Mouse (Mus musculus) heart, embryonic 15.5 days (tissue): ENCODE data around the gene Klf13. TPM values are rescaled to one million over a fixed set of nuclear protein-coding genes. Genes with fewer than 3 reads are reported as not detected.

Source experiments
- ATAC-seq: fragments of 200-750 bp; cut with Nextera tagmentation; replicated peaks from 2 replicates; pipeline ENCODE4 v1.8.0; 2017; ENCODE audit warnings: low read depth, moderate TSS enrichment; ENCODE audit not compliant: insufficient number of reproducible peaks, insufficient read depth, low FRiP score
- H3K27ac ChIP-seq: fragments of 300-500 bp; sonication (generic); 2 replicates; pipeline ENCODE4 v1.5.1; 2015; ENCODE audit warnings: mild to moderate bottlenecking, inconsistent platforms
- H3K27me3 ChIP-seq: fragments of 300-500 bp; sonication (generic); 2 replicates; pipeline ENCODE4 v1.6.1; 2015; ENCODE audit warnings: inconsistent platforms
- H3K36me3 ChIP-seq: fragments of 300-500 bp; sonication (generic); 2 replicates; pipeline ENCODE4 v1.6.1; 2015; ENCODE audit warnings: mild to moderate bottlenecking, inconsistent platforms
- H3K4me1 ChIP-seq: fragments of 300-500 bp; sonication (generic); replicated peaks from 2 replicates; pipeline ENCODE4 v1.6.1; 2015; ENCODE audit warnings: inconsistent platforms
- H3K4me2 ChIP-seq: fragments of 300-500 bp; sonication (generic); 2 replicates; pipeline ENCODE4 v1.6.1; 2015; ENCODE audit warnings: inconsistent platforms, mild to moderate bottlenecking, moderate library complexity
- H3K4me3 ChIP-seq: fragments of 300-500 bp; sonication (generic); 2 replicates; pipeline ENCODE4 v1.5.1; 2015; ENCODE audit warnings: mild to moderate bottlenecking, inconsistent platforms
- H3K9ac ChIP-seq: fragments of 300-500 bp; sonication (generic); 2 replicates; pipeline ENCODE4 v1.6.1; 2015; ENCODE audit warnings: mild to moderate bottlenecking, inconsistent platforms
- H3K9me3 ChIP-seq: fragments of 300-500 bp; sonication (generic); replicated peaks from 2 replicates; pipeline ENCODE4 v1.6.1; 2016; ENCODE audit warnings: inconsistent platforms
- WGBS: fragments of 180-500 bp; shearing (Covaris S2); methylation state at CpG from one replicate; pipeline ENCODE4 v1.1.7; 2015; ENCODE audit warnings: mixed read lengths; 5-methylcytosine and 5-hydroxymethylcytosine counted together
- polyA plus RNA-seq: library from polyadenylated mRNA; unstranded; fragments of >200 nt; fragmentation: Nextera tagmentation; extraction: Ambion mirVana; gene quantifications from 2 replicates; pipeline ENCODE4 v1.2.1, GENCODE M21; 2015

The Klf13 gene
- polyA plus RNA-seq, 1 experiment from 2014 or later = 23.4 TPM

- Histone ChIP-seq H3K27me3 (no peaks in the 10 kb centered on the region), H3K4me2 (no peak overlapping the region), H3K4me3 (no peak overlapping the region), H3K4me1 (peaks cover 47% of the 10 kb centered on the region), H3K9ac (no peak overlapping the region), H3K9me3 (no peaks in the 10 kb centered on the region), H3K27ac (no peak overlapping the region), H3K36me3 (no peaks in the 10 kb centered on the region)
- 70% methylated on average over 3 of the region's 3 CpGs for WGBS
- ATAC-seq = no peak
Measured at GRCm38 (mm10) chr7:63901942-63902341, 36.8 kb downstream of the Klf13 start.

GRCm38 (mm10) chr7:63901346-63901745 lies 37.4 kb downstream of the Klf13 start:
- no peak overlapping the region for H3K9ac ChIP-seq
- H3K27me3 ChIP-seq = no peaks in the 10 kb centered on the region
- H3K9me3 ChIP-seq = no peaks in the 10 kb centered on the region
- no peak overlapping the region for H3K4me2 ChIP-seq
- H3K4me3 ChIP-seq = no peak overlapping the region
- no peak overlapping the region for H3K27ac ChIP-seq
- H3K4me1 ChIP-seq = peaks cover 52% of the 10 kb centered on the region
- WGBS = 82% methylated on average over 11 of the region's 11 CpGs
- no peak for ATAC-seq
- no peaks in the 10 kb centered on the region for H3K36me3 ChIP-seq

- WGBS = 94% methylated on average over 2 of the region's 2 CpGs
- H3K4me2 ChIP-seq = no peak overlapping the region
- H3K4me1 ChIP-seq = peaks cover 56% of the 10 kb centered on the region
Measured at GRCm38 (mm10) chr7:63900411-63900810, 38.3 kb downstream of the Klf13 start.

GRCm38 (mm10) chr7:63899925-63900324 lies 38.8 kb downstream of the Klf13 start:
- no peaks in the 10 kb centered on the region for H3K27me3 ChIP-seq
- H3K4me1 ChIP-seq = peaks cover 56% of the 10 kb centered on the region
- no peak overlapping the region for H3K4me3 ChIP-seq
- WGBS = 89% methylated on average over 8 of the region's 8 CpGs
- no peaks in the 10 kb centered on the region for H3K36me3 ChIP-seq
- no peak for ATAC-seq
- H3K9me3 ChIP-seq = no peaks in the 10 kb centered on the region
- H3K4me2 ChIP-seq = no peak overlapping the region
- no peak overlapping the region for H3K9ac ChIP-seq
- H3K27ac ChIP-seq = no peak overlapping the region

More at GRCm38 (mm10) chr7:63900411-63900810, 38.3 kb downstream of the Klf13 start:
- no peaks in the 10 kb centered on the region for H3K36me3 ChIP-seq
- H3K4me3 ChIP-seq = no peak overlapping the region
- H3K27ac ChIP-seq = no peak overlapping the region
- ATAC-seq = no peak
- H3K9ac ChIP-seq = no peak overlapping the region
- no peaks in the 10 kb centered on the region for H3K27me3 ChIP-seq
- no peaks in the 10 kb centered on the region for H3K9me3 ChIP-seq

GRCm38 (mm10) chr7:63898201-63898600 lies 40.5 kb downstream of the Klf13 start:
- Histone ChIP-seq H3K9ac (no peak overlapping the region), H3K4me1 (peaks cover 52% of the 10 kb centered on the region), H3K4me3 (no peak overlapping the region), H3K9me3 (no peaks in the 10 kb centered on the region), H3K4me2 (no peak overlapping the region), H3K27me3 (no peaks in the 10 kb centered on the region), H3K36me3 (no peaks in the 10 kb centered on the region), H3K27ac (peak overlapping the region; percentile 96; the same call in 1 of the 2 replicates)
- WGBS = 91% methylated on average over 6 of the region's 6 CpGs
- ATAC-seq = no peak

- H3K9me3 ChIP-seq = no peaks in the 10 kb centered on the region
- 40% methylated on average over 3 of the region's 3 CpGs for WGBS
- H3K4me1 ChIP-seq = peaks cover 48% of the 10 kb centered on the region
- H3K36me3 ChIP-seq = no peaks in the 10 kb centered on the region
- peak overlapping the region; percentile 43; the same call in 1 of the 2 replicates for H3K4me3 ChIP-seq
- peak overlapping the region; percentile 77 for H3K4me2 ChIP-seq
- peak overlapping the region; percentile 49 for H3K9ac ChIP-seq
- H3K27ac ChIP-seq = peak overlapping the region; percentile 96
- H3K27me3 ChIP-seq = no peaks in the 10 kb centered on the region
- ATAC-seq = no peak
Measured at GRCm38 (mm10) chr7:63897655-63898054, 41.1 kb downstream of the Klf13 start.

- ATAC-seq = peak; percentile 93
- peak overlapping the region; percentile 96 for H3K27ac ChIP-seq
- H3K9me3 ChIP-seq = no peaks in the 10 kb centered on the region
- no peaks in the 10 kb centered on the region for H3K27me3 ChIP-seq
- peak overlapping the region; percentile 49 for H3K9ac ChIP-seq
- H3K4me3 ChIP-seq = peak overlapping the region; percentile 43
- WGBS = 2% methylated on average over 22 of the region's 22 CpGs
- peaks cover 47% of the 10 kb centered on the region for H3K4me1 ChIP-seq
- no peaks in the 10 kb centered on the region for H3K36me3 ChIP-seq
- H3K4me2 ChIP-seq = peak overlapping the region; percentile 77
Measured at GRCm38 (mm10) chr7:63896968-63897468, 41.7 kb downstream of the Klf13 start.

GRCm38 (mm10) chr7:63896276-63896967 lies 42.3 kb downstream of the Klf13 start:
- Histone ChIP-seq H3K4me2 (peak overlapping the region; percentile 77), H3K9me3 (no peaks in the 10 kb centered on the region), H3K36me3 (no peaks in the 10 kb centered on the region), H3K4me3 (peak overlapping the region; percentile 43), H3K27ac (peak overlapping the region; percentile 96), H3K9ac (peak overlapping the region; percentile 49), H3K4me1 (peaks cover 42% of the 10 kb centered on the region), H3K27me3 (no peaks in the 10 kb centered on the region)
- 19% methylated on average over 17 of the region's 17 CpGs for WGBS
- ATAC-seq = peak; percentile 41

- no peak overlapping the region for H3K4me2 ChIP-seq
- H3K9ac ChIP-seq = no peak overlapping the region
- WGBS = 76% methylated on average over 3 of the region's 3 CpGs
- no peaks in the 10 kb centered on the region for H3K27me3 ChIP-seq
- H3K4me1 ChIP-seq = peaks cover 38% of the 10 kb centered on the region
- peaks cover 7% of the 10 kb centered on the region for H3K36me3 ChIP-seq
- no peak overlapping the region for H3K27ac ChIP-seq
- H3K9me3 ChIP-seq = no peaks in the 10 kb centered on the region
- ATAC-seq = no peak
- no peak overlapping the region for H3K4me3 ChIP-seq
Measured at GRCm38 (mm10) chr7:63895223-63895622, 43.5 kb downstream of the Klf13 start.

GRCm38 (mm10) chr7:63894662-63895061 lies 44.1 kb downstream of the Klf13 start:
- Histone ChIP-seq H3K4me1 (peaks cover 40% of the 10 kb centered on the region), H3K27me3 (no peaks in the 10 kb centered on the region)
- no peak for ATAC-seq

GRCm38 (mm10) chr7:63893729-63894128 lies 45.0 kb downstream of the Klf13 start:
- no peaks in the 10 kb centered on the region for H3K9me3 ChIP-seq
- H3K9ac ChIP-seq = no peak overlapping the region
- no peak for ATAC-seq
- H3K36me3 ChIP-seq = peaks cover 10% of the 10 kb centered on the region
- H3K27ac ChIP-seq = 0 out of 2 replicates have a peak overlapping the region, but pooled peaks have one; percentile 29
- peaks cover 50% of the 10 kb centered on the region for H3K4me1 ChIP-seq
- 48% methylated on average over 4 of the region's 4 CpGs for WGBS
- H3K4me2 ChIP-seq = no peak overlapping the region
- H3K27me3 ChIP-seq = no peaks in the 10 kb centered on the region
- H3K4me3 ChIP-seq = no peak overlapping the region

More at GRCm38 (mm10) chr7:63894662-63895061, 44.1 kb downstream of the Klf13 start:
- Histone ChIP-seq H3K4me2 (no peak overlapping the region), H3K4me3 (no peak overlapping the region), H3K9me3 (no peaks in the 10 kb centered on the region), H3K36me3 (peaks cover 10% of the 10 kb centered on the region), H3K27ac (no peak overlapping the region), H3K9ac (no peak overlapping the region)
- 70% methylated on average over 4 of the region's 4 CpGs for WGBS

- 0 out of 2 replicates have a peak overlapping the region, but pooled peaks have one; percentile 29 for H3K27ac ChIP-seq
- WGBS = 89% methylated on average over 5 of the region's 5 CpGs
- H3K4me2 ChIP-seq = no peak overlapping the region
- no peaks in the 10 kb centered on the region for H3K9me3 ChIP-seq
- no peak overlapping the region for H3K9ac ChIP-seq
- peaks cover 10% of the 10 kb centered on the region for H3K36me3 ChIP-seq
- no peak overlapping the region for H3K4me3 ChIP-seq
- H3K27me3 ChIP-seq = no peaks in the 10 kb centered on the region
- H3K4me1 ChIP-seq = peaks cover 53% of the 10 kb centered on the region
- no peak for ATAC-seq
Measured at GRCm38 (mm10) chr7:63893201-63893600, 45.5 kb downstream of the Klf13 start.
